Mouse (Mus musculus) olfactory bulb, adult 2 months (tissue): ENCODE results near the gene Gm11096.

Source experiments
- CTCF ChIP-seq: fragments of 200-500 bp; IDR thresholded peaks from 2 replicates; pipeline ENCODE4 v1.5.1; 2012; ENCODE audit warnings: low read depth, mild to moderate bottlenecking, low read length, moderate library complexity; ENCODE audit not compliant: insufficient read depth
- POLR2A ChIP-seq: fragments of 200-500 bp; IDR thresholded peaks from 2 replicates; pipeline ENCODE4 v1.6.1; 2012; ENCODE audit warnings: mild to moderate bottlenecking, low read depth, low read length, moderate library complexity; ENCODE audit not compliant: insufficient read depth

- no peak for TF ChIP-seq CTCF
- no peak for TF ChIP-seq POLR2A
Measured at GRCm38 (mm10) chr17:81455977-81456376, 14.4 kb downstream of the Gm11096 start.
